Mouse (Mus musculus): ENCODE results near the gene Olfr1200. TPM values are rescaled to one million over a fixed set of nuclear protein-coding genes. Genes with fewer than 3 reads are reported as not detected.

The Olfr1200 gene
- total RNA-seq (2021): not detected
- long read RNA-seq, experiment 1: 0 reads
- long read RNA-seq, experiment 2: 0 reads

DNA sequence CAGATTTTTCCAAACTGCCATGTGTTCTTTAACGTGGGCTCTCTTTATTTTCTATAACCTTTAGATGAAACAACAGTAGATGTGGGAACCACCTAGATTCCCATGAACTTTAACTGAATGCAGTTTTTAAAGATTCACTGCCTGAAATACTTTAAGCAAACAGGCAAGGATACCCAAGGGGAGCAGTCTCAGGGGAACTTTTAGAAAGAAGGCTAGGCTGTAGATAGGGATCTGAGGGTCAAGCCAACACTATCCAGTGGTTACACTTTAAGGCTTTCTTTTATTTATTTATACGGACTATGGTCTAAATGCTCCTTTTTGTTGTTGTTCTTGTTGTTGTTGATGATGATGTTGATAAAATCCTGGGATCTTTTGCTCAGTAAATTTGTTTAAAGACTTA lies at the start of gene Olfr1200:
Olfr1200 (minus strand) TSS at position 101 of the 400 bp plus-strand sequence.
- Histone ChIP-seq H3K4me3 (no peak within 1 kb of the TSS), H3K27ac (no peak within 1 kb of the TSS)
- TF ChIP-seq CTCF (IDR thresholded peaks at IDR 0.05): no peak
- intact Hi-C loops (cut with DNase I): no loop called here
- DNase-seq: no peak

DNA sequence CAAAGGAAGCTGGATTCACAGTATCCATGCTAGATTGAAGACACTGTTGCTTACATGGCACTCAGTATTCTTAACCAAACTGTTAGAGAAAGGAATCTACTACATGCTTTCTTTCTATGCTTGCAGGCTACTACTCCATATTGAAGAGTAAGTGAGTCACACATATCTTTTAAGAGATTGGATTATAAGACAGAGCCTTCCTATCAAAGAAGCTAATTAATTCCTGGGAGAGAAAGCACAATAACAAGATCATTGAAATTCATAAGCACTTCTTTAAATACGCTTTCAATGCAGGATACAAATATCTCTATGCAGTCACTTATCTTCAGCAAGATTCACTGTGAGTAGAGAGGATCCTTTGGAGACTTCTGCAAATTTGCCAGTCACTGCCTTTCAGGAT lies 43.9 kb upstream of the Olfr1200 start, which contains the start of gene Olfr1202:
Olfr1202 (plus strand) TSS at position 301 of the 400 bp plus-strand sequence.
- Histone ChIP-seq H3K27ac (no peak within 1 kb of the TSS), H3K4me3 (no peak within 1 kb of the TSS)
- DNase-seq: no peak
- intact Hi-C loops (cut with DNase I): no loop called here
- TF ChIP-seq CTCF (IDR thresholded peaks at IDR 0.05): no peak

DNA sequence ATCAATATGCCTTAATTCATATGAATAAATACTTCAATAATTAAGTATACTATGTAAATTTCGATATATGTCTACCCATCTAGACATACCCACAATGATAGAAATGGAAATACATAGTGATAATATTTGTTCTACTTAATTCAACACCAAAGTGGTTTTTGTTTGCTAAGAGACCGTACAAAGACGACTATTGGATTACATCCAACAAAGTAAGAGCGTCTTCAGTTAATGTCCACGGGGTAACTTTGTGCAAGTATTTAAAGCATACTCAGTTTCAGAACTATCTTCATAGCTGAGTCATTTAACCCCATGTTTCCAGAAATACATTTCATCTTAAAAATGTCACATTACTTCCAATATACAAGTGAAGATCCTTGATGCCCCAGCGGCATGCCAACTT lies 22.4 kb upstream of the Olfr1200 start, which contains the start of gene Olfr1201:
Olfr1201 (plus strand) TSS at position 301 of the 400 bp plus-strand sequence.
- Histone ChIP-seq H3K4me3 (no peak within 1 kb of the TSS), H3K27ac (no peak within 1 kb of the TSS)
- no peak for TF ChIP-seq CTCF (IDR thresholded peaks at IDR 0.05)
- DNase-seq: no peak
- intact Hi-C loops (cut with DNase I): no loop called here

DNA sequence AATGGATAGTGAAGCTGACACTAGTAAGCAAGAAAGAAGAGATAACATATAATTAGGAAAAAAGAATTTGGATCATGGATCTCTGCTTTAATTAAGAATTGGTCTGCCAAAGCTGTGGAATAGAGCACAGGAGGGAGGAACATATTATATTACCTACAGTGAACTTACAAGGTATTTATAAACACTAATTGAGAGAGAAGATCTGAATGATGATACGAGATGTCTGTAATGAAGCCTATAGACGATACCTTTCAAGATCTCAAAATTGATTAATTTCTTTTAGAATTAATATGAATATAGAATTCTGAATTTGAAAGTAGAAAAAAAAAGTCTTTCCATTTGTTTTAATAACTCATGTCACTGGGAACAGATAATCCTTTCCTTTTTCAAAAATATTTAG lies 9.9 kb downstream of the Olfr1200 start, which contains the start of gene Olfr1199:
Olfr1199 (minus strand) TSS at position 101 of the 400 bp plus-strand sequence.
- intact Hi-C loops (cut with DNase I): no loop called here
- DNase-seq: no peak
- no peak within 1 kb of the TSS for H3K27ac ChIP-seq
- TF ChIP-seq CTCF (IDR thresholded peaks at IDR 0.05): no peak
- H3K4me3 ChIP-seq: no peak within 1 kb of the TSS

DNA sequence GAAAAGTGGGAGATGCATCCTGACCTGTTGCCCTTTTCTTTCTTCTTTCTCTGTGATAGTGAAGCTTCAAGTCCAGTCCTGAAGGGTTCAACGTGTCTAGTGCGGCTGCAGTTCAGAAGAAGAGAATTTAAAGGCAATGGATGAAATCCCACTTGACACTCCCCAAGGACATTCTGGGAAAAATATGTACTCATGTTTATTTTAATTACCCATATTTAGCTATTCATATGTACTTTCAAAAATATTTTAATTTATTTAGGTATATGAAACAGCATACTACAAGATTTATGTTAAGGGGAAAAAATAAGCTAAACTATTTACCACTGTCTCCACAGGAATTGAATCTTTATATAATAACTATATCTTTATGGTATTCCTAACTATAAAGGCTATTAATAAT lies 19.0 kb downstream of the Olfr1200 start, which contains the start of gene Olfr1198:
Olfr1198 (minus strand) TSS at position 101 of the 400 bp plus-strand sequence.
- TF ChIP-seq CTCF (IDR thresholded peaks at IDR 0.05): no peak
- DNase-seq: no peak
- H3K4me3 ChIP-seq: no peak within 1 kb of the TSS
- H3K27ac ChIP-seq: no peak within 1 kb of the TSS
- intact Hi-C loops (cut with DNase I): no loop called here

DNA sequence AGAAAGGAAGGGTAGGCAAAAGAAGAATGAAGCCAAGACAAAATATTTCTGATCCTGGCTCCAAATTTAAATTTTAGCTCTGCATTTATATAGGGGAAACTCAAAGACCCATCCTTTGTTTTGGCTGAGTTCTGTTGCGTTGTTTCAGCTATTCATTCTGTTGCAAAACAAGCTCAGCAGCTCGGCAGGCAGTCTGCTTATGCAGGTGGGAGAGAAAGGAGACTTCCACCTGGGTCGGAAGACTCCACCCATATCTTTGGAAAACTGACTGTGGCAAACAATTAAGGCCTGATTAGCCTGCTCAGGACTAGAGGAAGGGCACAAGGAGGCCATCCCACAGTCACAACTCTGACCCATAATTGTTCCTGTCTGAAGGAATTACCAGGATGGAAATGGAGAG lies 26.9 kb downstream of the Olfr1200 start:
- no peak for DNase-seq
- TF ChIP-seq CTCF (IDR thresholded peaks at IDR 0.05): no peak
- intact Hi-C loops (cut with DNase I): no loop called here
- Histone ChIP-seq H3K4me3 (no peak overlapping the region), H3K27ac (no peak overlapping the region)

DNA sequence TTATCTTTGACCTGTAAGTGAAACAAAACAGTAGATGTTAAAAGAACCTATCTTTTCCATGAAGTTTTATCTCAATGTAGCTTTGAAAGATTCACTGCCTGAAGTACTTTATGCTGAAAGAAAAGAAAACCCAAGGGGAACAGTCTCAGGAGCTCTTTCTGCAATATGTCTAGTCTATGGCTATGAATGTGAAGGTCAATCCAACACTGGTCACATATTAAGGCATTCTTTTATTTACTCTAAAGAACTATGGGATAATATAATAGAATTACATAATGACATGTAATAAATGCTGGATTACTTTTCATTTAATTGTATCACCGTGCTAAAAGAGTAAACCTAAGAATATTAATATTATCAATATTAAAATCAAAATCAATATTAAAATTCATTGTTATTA lies 38.0 kb downstream of the Olfr1200 start, which contains the start of gene Olfr1197:
Olfr1197 (minus strand) TSS at position 101 of the 400 bp plus-strand sequence.
- TF ChIP-seq CTCF (IDR thresholded peaks at IDR 0.05): no peak
- intact Hi-C loops (cut with DNase I): no loop called here
- DNase-seq: no peak
- H3K27ac ChIP-seq: no peak within 1 kb of the TSS
- H3K4me3 ChIP-seq: no peak within 1 kb of the TSS

Other genes with a start within 250 kb of the Olfr1200 start
- gene Olfr1188, start 213.6 kb downstream of the Olfr1200 start, total RNA-seq (2021): not detected
- gene Olfr1189, start 184.0 kb downstream of the Olfr1200 start, total RNA-seq (2021): not detected
- gene Olfr1191-ps1, start 129.9 kb downstream of the Olfr1200 start, total RNA-seq (2021): not detected
- not detected for gene Olfr1192-ps1, start 122.0 kb downstream of the Olfr1200 start, total RNA-seq (2021)
- gene Olfr1193, start 94.9 kb downstream of the Olfr1200 start, total RNA-seq (2021): not detected
- not detected for gene Olfr1195, start 81.3 kb downstream of the Olfr1200 start, total RNA-seq (2021)
- gene Olfr1196, start 65.9 kb downstream of the Olfr1200 start, total RNA-seq (2021): not detected
- gene Olfr1197, start 38.1 kb downstream of the Olfr1200 start, total RNA-seq (2021): not detected
- gene Olfr1198, start 19.1 kb downstream of the Olfr1200 start, total RNA-seq (2021): not detected
- not detected for gene Olfr1199, start 10.0 kb downstream of the Olfr1200 start, total RNA-seq (2021)
- not detected for gene Olfr1201, start 22.5 kb upstream of the Olfr1200 start, total RNA-seq (2021)
- not detected for gene Olfr1202, start 44.0 kb upstream of the Olfr1200 start, total RNA-seq (2021)
- gene Olfr1205, start 59.2 kb upstream of the Olfr1200 start, total RNA-seq (2021): not detected
- gene Olfr1204, start 78.8 kb upstream of the Olfr1200 start, total RNA-seq (2021): not detected
- not detected for gene Olfr1206, start 92.7 kb upstream of the Olfr1200 start, total RNA-seq (2021)
- gene Olfr1208, start 131.8 kb upstream of the Olfr1200 start, total RNA-seq (2021): not detected
- gene Olfr1209, start 144.7 kb upstream of the Olfr1200 start, total RNA-seq (2021): not detected
- gene Olfr1211, start 167.6 kb upstream of the Olfr1200 start, total RNA-seq (2021): not detected
- gene Olfr1212, start 183.5 kb upstream of the Olfr1200 start, total RNA-seq (2021): not detected
- not detected for gene Gm13762, start 209.8 kb upstream of the Olfr1200 start, total RNA-seq (2021)
- not detected for gene Olfr1214, start 222.2 kb upstream of the Olfr1200 start, total RNA-seq (2021)
- gene Olfr1215, start 236.5 kb upstream of the Olfr1200 start, total RNA-seq (2021): not detected
- not detected for gene Olfr1216, start 247.9 kb upstream of the Olfr1200 start, total RNA-seq (2021)

Measured in gastrocnemius, adult 2 months (tissue).